Mouse (Mus musculus): ENCODE measurements at regions not wholly inside any gene's neighbourhood (a gene's known extent, or its start where the extent isn't known, plus 50 kb on each side); places are given as distances from the start of the nearest gene placed in this dataset.
"Not testable (repeated sequence)": the region's sequence is repeated elsewhere in the genome, so short reads cannot be mapped to it uniquely, and the experiment has no call there.

- Histone ChIP-seq H3K27me3 (ENCODE audit: low read depth, poor library complexity, severe bottlenecking) (no peaks in the 10 kb centered on the region), H3K36me3 (no peaks in the 10 kb centered on the region), H3K4me1 (no peaks in the 10 kb centered on the region), H3K4me3 (no peak overlapping the region), H3K9me3 (replicated peaks) (0 out of 2 replicates have a peak, but pooled peaks cover 2% of the 10 kb centered on the region), H3K27ac (no peak overlapping the region)
- WGBS: 87% methylated on average over 4 of the region's 4 CpGs
- no peak for DNase-seq (ENCODE audit: low spot score)
Measured at GRCm38 (mm10) chr3:21739720-21740119, 336.7 kb upstream of the Tbl1xr1 start.

GRCm38 (mm10) chr3:21744107-21744506 lies 332.3 kb upstream of the Tbl1xr1 start:
- no peak for DNase-seq (ENCODE audit: low spot score)
- H3K27me3 ChIP-seq (ENCODE audit: low read depth, poor library complexity, severe bottlenecking): no peaks in the 10 kb centered on the region
- no peaks in the 10 kb centered on the region for H3K4me1 ChIP-seq
- H3K4me3 ChIP-seq: no peak overlapping the region
- 98% methylated on average over 1 of the region's 1 CpGs for WGBS
- H3K9me3 ChIP-seq (replicated peaks): no peaks in the 10 kb centered on the region
- H3K36me3 ChIP-seq: no peaks in the 10 kb centered on the region
- H3K27ac ChIP-seq: no peak overlapping the region

- H3K36me3 ChIP-seq: no peaks in the 10 kb centered on the region
- no peaks in the 10 kb centered on the region for H3K4me1 ChIP-seq
- 60% methylated on average over 2 of the region's 2 CpGs for WGBS
- H3K27me3 ChIP-seq (ENCODE audit: low read depth, poor library complexity, severe bottlenecking): no peaks in the 10 kb centered on the region
- no peak overlapping the region for H3K27ac ChIP-seq
- H3K9me3 ChIP-seq (replicated peaks): no peaks in the 10 kb centered on the region
- no peak overlapping the region for H3K4me3 ChIP-seq
- DNase-seq (ENCODE audit: low spot score): no peak
Measured at GRCm38 (mm10) chr3:21760516-21761218, 315.8 kb upstream of the Tbl1xr1 start.

- DNase-seq (ENCODE audit: low spot score): no peak
- Histone ChIP-seq H3K9me3 (replicated peaks) (no peaks in the 10 kb centered on the region), H3K4me3 (no peak overlapping the region), H3K4me1 (no peaks in the 10 kb centered on the region), H3K36me3 (no peaks in the 10 kb centered on the region), H3K27ac (no peak overlapping the region), H3K27me3 (ENCODE audit: low read depth, poor library complexity, severe bottlenecking) (no peaks in the 10 kb centered on the region)
Measured at GRCm38 (mm10) chr3:21761219-21761600, 315.2 kb upstream of the Tbl1xr1 start.

GRCm38 (mm10) chr3:21761909-21762308 lies 314.5 kb upstream of the Tbl1xr1 start:
- 83% methylated on average over 3 of the region's 3 CpGs for WGBS
- no peak overlapping the region for H3K4me3 ChIP-seq
- no peaks in the 10 kb centered on the region for H3K27me3 ChIP-seq (ENCODE audit: low read depth, poor library complexity, severe bottlenecking)
- H3K9me3 ChIP-seq (replicated peaks): no peaks in the 10 kb centered on the region
- H3K4me1 ChIP-seq: no peaks in the 10 kb centered on the region
- DNase-seq (ENCODE audit: low spot score): no peak
- no peaks in the 10 kb centered on the region for H3K36me3 ChIP-seq
- no peak overlapping the region for H3K27ac ChIP-seq

GRCm38 (mm10) chr3:21768081-21768480 lies 308.4 kb upstream of the Tbl1xr1 start:
- no peaks in the 10 kb centered on the region for H3K9me3 ChIP-seq (replicated peaks)
- H3K36me3 ChIP-seq: no peaks in the 10 kb centered on the region
- no peaks in the 10 kb centered on the region for H3K27me3 ChIP-seq (ENCODE audit: low read depth, poor library complexity, severe bottlenecking)
- H3K4me1 ChIP-seq: peaks cover 9% of the 10 kb centered on the region; the same call in 1 of the 2 replicates
- DNase-seq (ENCODE audit: low spot score): no peak
- H3K4me3 ChIP-seq: no peak overlapping the region
- WGBS: 95% methylated on average over 1 of the region's 1 CpGs
- no peak overlapping the region for H3K27ac ChIP-seq

GRCm38 (mm10) chr3:21769920-21770547 lies 306.4 kb upstream of the Tbl1xr1 start:
- 60% methylated on average over 9 of the region's 9 CpGs for WGBS
- H3K36me3 ChIP-seq: no peaks in the 10 kb centered on the region
- H3K4me1 ChIP-seq: peaks cover 9% of the 10 kb centered on the region; the same call in 1 of the 2 replicates
- H3K9me3 ChIP-seq (replicated peaks): no peaks in the 10 kb centered on the region
- H3K27ac ChIP-seq: no peak overlapping the region
- no peaks in the 10 kb centered on the region for H3K27me3 ChIP-seq (ENCODE audit: low read depth, poor library complexity, severe bottlenecking)
- H3K4me3 ChIP-seq: no peak overlapping the region
- DNase-seq (ENCODE audit: low spot score): no peak

GRCm38 (mm10) chr3:21771752-21772298 lies 304.6 kb upstream of the Tbl1xr1 start:
- Histone ChIP-seq H3K4me3 (no peak overlapping the region), H3K27ac (no peak overlapping the region), H3K36me3 (no peaks in the 10 kb centered on the region), H3K4me1 (peaks cover 9% of the 10 kb centered on the region; the same call in 1 of the 2 replicates), H3K9me3 (replicated peaks) (no peaks in the 10 kb centered on the region), H3K27me3 (ENCODE audit: low read depth, poor library complexity, severe bottlenecking) (no peaks in the 10 kb centered on the region)
- no peak for DNase-seq (ENCODE audit: low spot score)
- 94% methylated on average over 4 of the region's 4 CpGs for WGBS

GRCm38 (mm10) chr3:21774172-21774842 lies 302.1 kb upstream of the Tbl1xr1 start:
- WGBS: 83% methylated on average over 4 of the region's 4 CpGs
- H3K27me3 ChIP-seq (ENCODE audit: low read depth, poor library complexity, severe bottlenecking): no peaks in the 10 kb centered on the region
- no peak overlapping the region for H3K27ac ChIP-seq
- DNase-seq (ENCODE audit: low spot score): no peak
- no peak overlapping the region for H3K4me3 ChIP-seq
- H3K9me3 ChIP-seq (replicated peaks): no peaks in the 10 kb centered on the region
- peaks cover 9% of the 10 kb centered on the region; the same call in 1 of the 2 replicates for H3K4me1 ChIP-seq
- no peaks in the 10 kb centered on the region for H3K36me3 ChIP-seq

- H3K27me3 ChIP-seq (ENCODE audit: low read depth, poor library complexity, severe bottlenecking): no peaks in the 10 kb centered on the region
- no peak overlapping the region for H3K27ac ChIP-seq
- no peaks in the 10 kb centered on the region for H3K4me1 ChIP-seq
- DNase-seq (ENCODE audit: low spot score): no peak
- no peaks in the 10 kb centered on the region for H3K9me3 ChIP-seq (replicated peaks)
- 81% methylated on average over 4 of the region's 4 CpGs for WGBS
- no peak overlapping the region for H3K4me3 ChIP-seq
- H3K36me3 ChIP-seq: no peaks in the 10 kb centered on the region
Measured at GRCm38 (mm10) chr3:21778789-21779188, 297.7 kb upstream of the Tbl1xr1 start.

GRCm38 (mm10) chr3:21791983-21792631 lies 284.3 kb upstream of the Tbl1xr1 start:
- no peaks in the 10 kb centered on the region for H3K36me3 ChIP-seq
- H3K4me3 ChIP-seq: no peak overlapping the region
- H3K4me1 ChIP-seq: no peaks in the 10 kb centered on the region
- 85% methylated on average over 4 of the region's 4 CpGs for WGBS
- no peaks in the 10 kb centered on the region for H3K9me3 ChIP-seq (replicated peaks)
- no peak overlapping the region for H3K27ac ChIP-seq
- no peak for DNase-seq (ENCODE audit: low spot score)
- no peaks in the 10 kb centered on the region for H3K27me3 ChIP-seq (ENCODE audit: low read depth, poor library complexity, severe bottlenecking)

GRCm38 (mm10) chr3:21798139-21798538 lies 278.3 kb upstream of the Tbl1xr1 start:
- H3K36me3 ChIP-seq: no peaks in the 10 kb centered on the region
- DNase-seq (ENCODE audit: low spot score): no peak
- no peak overlapping the region for H3K27ac ChIP-seq
- H3K4me1 ChIP-seq: no peaks in the 10 kb centered on the region
- no peak overlapping the region for H3K4me3 ChIP-seq
- no peaks in the 10 kb centered on the region for H3K9me3 ChIP-seq (replicated peaks)
- H3K27me3 ChIP-seq (ENCODE audit: low read depth, poor library complexity, severe bottlenecking): no peaks in the 10 kb centered on the region
- 62% methylated on average over 1 of the region's 1 CpGs for WGBS

- not testable (repeated sequence) for H3K27me3 ChIP-seq (ENCODE audit: low read depth, poor library complexity, severe bottlenecking); H3K4me1 ChIP-seq; H3K4me3 ChIP-seq; H3K36me3 ChIP-seq; H3K27ac ChIP-seq; DNase-seq (ENCODE audit: low spot score); H3K9me3 ChIP-seq (replicated peaks)
- 87% methylated on average over 2 of the region's 2 CpGs for WGBS
Measured at GRCm38 (mm10) chr3:21803886-21804285, 272.6 kb upstream of the Tbl1xr1 start.
